Mouse (Mus musculus): ENCODE measurements around the gene Smarca1.

DNA sequence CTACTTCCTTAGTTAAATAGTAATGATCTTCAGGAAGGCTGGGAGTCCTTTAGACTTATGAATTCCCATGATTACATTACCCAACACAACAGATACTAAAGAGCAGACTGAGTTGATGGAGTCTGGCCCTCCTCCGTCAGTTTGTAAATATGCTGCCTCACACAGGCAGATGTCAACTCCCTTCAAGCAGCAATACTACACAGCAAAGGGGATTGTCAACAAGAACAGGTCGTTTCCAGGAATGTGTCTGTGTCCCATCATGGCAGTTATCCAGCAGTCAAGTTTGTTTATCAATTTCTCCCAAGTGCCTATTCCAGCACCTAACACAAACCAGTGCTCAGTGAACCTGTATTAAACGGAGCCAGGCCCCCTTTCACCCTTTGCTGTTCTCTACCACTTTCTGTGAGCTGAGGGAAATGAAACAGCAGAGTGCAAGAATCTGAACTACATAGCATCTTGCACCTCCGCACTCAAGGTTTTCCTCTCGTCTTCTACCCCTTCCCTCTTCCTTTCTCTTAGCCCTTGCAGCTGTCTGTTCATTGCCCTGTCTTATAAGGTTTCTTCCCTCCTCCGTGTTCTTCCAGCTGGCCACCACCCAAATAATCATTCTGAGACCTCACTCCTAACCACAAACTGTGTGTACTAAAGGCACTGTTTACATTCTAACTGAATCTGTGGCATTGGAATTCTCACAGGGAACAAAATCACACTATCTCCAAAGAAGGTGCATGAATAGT is 57.5 kb downstream of the Smarca1 start:
- TF ChIP-seq CTCF (IDR thresholded peaks at IDR 0.05; ENCODE audit: borderline replicate concordance, control insufficient read depth, extremely low read depth, insufficient read depth, low read length, poor library complexity) (no peak), POLR2A (IDR thresholded peaks at IDR 0.05; ENCODE audit: control insufficient read depth, extremely low read depth, insufficient read depth, low read length, poor library complexity) (no peak)

All from thymus, adult 2 months (tissue).